Mouse (Mus musculus) midbrain, embryonic 16.5 days (tissue): ENCODE measurements around the gene Rps7. TPM values are rescaled to one million over a fixed set of nuclear protein-coding genes. Genes with fewer than 3 reads are reported as not detected.

Source experiments
- ATAC-seq: fragments of 200-750 bp; cut with Nextera tagmentation; 2 replicates; pipeline ENCODE4 v1.8.0; 2017; ENCODE audit warnings: moderate TSS enrichment
- H3K27ac ChIP-seq: fragments of 300-500 bp; sonication (generic); 2 replicates; pipeline ENCODE4 v1.5.1; 2014; ENCODE audit warnings: mild to moderate bottlenecking, low read length, mixed read lengths
- H3K27me3 ChIP-seq: fragments of 300-500 bp; sonication (generic); 2 replicates; pipeline ENCODE4 v1.6.1; 2014; ENCODE audit warnings: low read depth, low read length, mixed read lengths; ENCODE audit not compliant: control insufficient read depth, insufficient read depth
- H3K36me3 ChIP-seq: fragments of 300-500 bp; sonication (generic); 2 replicates; pipeline ENCODE4 v1.6.1; 2014; ENCODE audit warnings: mild to moderate bottlenecking, low read length, moderate library complexity, mixed read lengths; ENCODE audit not compliant: control insufficient read depth, insufficient read depth
- H3K4me1 ChIP-seq: fragments of 300-500 bp; sonication (generic); 2 replicates; pipeline ENCODE4 v1.6.1; 2014; ENCODE audit warnings: mild to moderate bottlenecking, low read length, mixed read lengths; ENCODE audit not compliant: control insufficient read depth, insufficient read depth
- H3K4me2 ChIP-seq: fragments of 300-500 bp; sonication (generic); 2 replicates; pipeline ENCODE4 v1.6.1; 2014; ENCODE audit warnings: mild to moderate bottlenecking, low read length, mixed read lengths
- H3K4me3 ChIP-seq: fragments of 300-500 bp; sonication (generic); 2 replicates; pipeline ENCODE4 v1.5.1; 2014; ENCODE audit warnings: low read depth, mild to moderate bottlenecking, low read length, moderate library complexity, mixed read lengths
- H3K9ac ChIP-seq: fragments of 300-500 bp; sonication (generic); 2 replicates; pipeline ENCODE4 v1.6.1; 2014; ENCODE audit warnings: low read depth, low read length, mixed read lengths
- H3K9me3 ChIP-seq: fragments of 300-500 bp; sonication (generic); replicated peaks from 2 replicates; pipeline ENCODE4 v1.6.1; 2014; ENCODE audit warnings: mild to moderate bottlenecking, low read length, mixed read lengths; ENCODE audit not compliant: control insufficient read depth, poor library complexity, severe bottlenecking
- WGBS: fragments of 180-500 bp; shearing (Covaris S2); extraction: QIAGEN DNeasy Blood & Tissue Kit; methylation state at CpG from one replicate; pipeline ENCODE4 v1.1.7; 2014; 5-methylcytosine and 5-hydroxymethylcytosine counted together
- polyA plus RNA-seq: library from polyadenylated mRNA; unstranded; fragments of >200 nt; fragmentation: Nextera tagmentation; extraction: Ambion mirVana; gene quantifications from 2 replicates; pipeline ENCODE4 v1.2.1, GENCODE M21; 2015

The Rps7 gene
- polyA plus RNA-seq, 1 experiment from 2014 or later: 390 TPM

- no peaks in the 10 kb centered on the region for H3K27me3 ChIP-seq
- peaks cover 2% of the 10 kb centered on the region; the same call in 1 of the 2 replicates for H3K4me1 ChIP-seq
- WGBS: 56% methylated on average over 2 of the region's 2 CpGs
- H3K4me2 ChIP-seq: no peak overlapping the region
- no peaks in the 10 kb centered on the region for H3K9me3 ChIP-seq
- H3K9ac ChIP-seq: no peak overlapping the region
- H3K27ac ChIP-seq: no peak overlapping the region
- H3K36me3 ChIP-seq: no peaks in the 10 kb centered on the region
- ATAC-seq: peak; percentile 59; the same call in 1 of the 2 replicates
- no peak overlapping the region for H3K4me3 ChIP-seq
These were observed 37.2 kb downstream of the Rps7 start for GRCm38 (mm10) chr12:28598526-28598991.

DNA sequence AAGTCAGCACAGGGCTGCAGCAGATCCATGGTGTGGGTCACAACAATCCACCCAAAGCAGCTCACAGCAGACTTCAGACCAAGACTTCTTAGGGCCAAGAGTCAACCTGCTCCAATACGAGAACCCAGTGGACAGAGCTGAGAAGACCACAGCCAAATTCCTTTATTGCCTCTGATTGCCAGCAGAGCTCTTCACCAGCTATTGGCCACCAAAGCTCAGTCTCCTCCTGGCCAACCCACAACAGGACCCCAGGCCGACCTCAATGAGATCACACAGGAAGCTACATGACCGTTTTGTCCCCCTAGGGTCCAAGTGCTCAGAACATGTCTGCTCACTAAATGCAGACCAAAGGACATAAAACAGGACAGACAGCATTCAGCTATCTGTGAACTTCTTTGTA is 37.6 kb downstream of the Rps7 start:
- peaks cover 2% of the 10 kb centered on the region; the same call in 1 of the 2 replicates for H3K4me1 ChIP-seq
- H3K9ac ChIP-seq: no peak overlapping the region
- 77% methylated on average over 3 of the region's 3 CpGs for WGBS
- H3K9me3 ChIP-seq: no peaks in the 10 kb centered on the region
- H3K27me3 ChIP-seq: no peaks in the 10 kb centered on the region
- H3K27ac ChIP-seq: no peak overlapping the region
- no peak for ATAC-seq
- no peak overlapping the region for H3K4me2 ChIP-seq
- no peaks in the 10 kb centered on the region for H3K36me3 ChIP-seq
- H3K4me3 ChIP-seq: no peak overlapping the region

DNA sequence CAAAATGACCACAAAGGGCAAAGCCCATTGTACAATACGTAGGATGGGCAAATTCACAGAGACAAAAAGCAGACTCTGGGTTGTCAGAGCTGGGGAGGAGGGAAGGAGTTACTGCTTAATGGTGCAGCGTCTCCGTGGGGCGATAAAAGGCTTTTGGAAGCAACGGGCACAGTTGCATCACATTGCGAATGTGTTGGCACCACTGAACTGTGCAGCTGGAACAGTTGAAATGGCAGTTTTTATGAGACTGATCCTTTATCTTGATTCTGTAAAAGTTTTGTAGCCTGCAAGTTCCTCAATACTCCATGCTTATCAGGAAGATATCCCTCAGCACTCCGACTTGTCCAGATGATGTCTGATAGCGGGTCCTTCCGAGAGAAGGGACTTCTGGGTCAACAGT is 38.1 kb downstream of the Rps7 start:
- no peaks in the 10 kb centered on the region for H3K36me3 ChIP-seq
- H3K4me2 ChIP-seq: no peak overlapping the region
- H3K4me1 ChIP-seq: peaks cover 2% of the 10 kb centered on the region; the same call in 1 of the 2 replicates
- H3K4me3 ChIP-seq: no peak overlapping the region
- 94% methylated on average over 9 of the region's 9 CpGs for WGBS
- no peak overlapping the region for H3K9ac ChIP-seq
- ATAC-seq: no peak
- H3K9me3 ChIP-seq: no peaks in the 10 kb centered on the region
- no peaks in the 10 kb centered on the region for H3K27me3 ChIP-seq
- no peak overlapping the region for H3K27ac ChIP-seq

DNA sequence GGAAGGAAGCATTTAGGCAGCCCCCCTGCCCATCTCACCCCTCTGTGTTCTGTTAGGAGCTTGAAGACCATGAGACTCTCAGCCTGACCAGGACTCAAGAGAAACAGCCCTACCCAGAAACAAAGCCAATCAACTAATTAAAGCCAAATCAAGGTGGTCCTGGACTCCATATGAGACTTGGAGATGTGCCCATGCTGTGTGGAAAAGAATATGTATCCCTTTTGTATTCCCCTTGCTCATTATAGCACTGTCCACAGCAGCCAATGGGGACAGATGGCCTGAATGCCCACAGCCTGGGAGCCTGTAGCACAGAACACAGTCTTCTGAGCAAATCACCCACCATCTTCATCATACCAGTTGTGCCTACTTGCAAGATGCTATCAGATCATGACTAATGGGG is 38.9 kb downstream of the Rps7 start:
- Histone ChIP-seq H3K27ac (no peak overlapping the region), H3K4me2 (no peak overlapping the region), H3K4me3 (no peak overlapping the region), H3K36me3 (no peaks in the 10 kb centered on the region), H3K9ac (no peak overlapping the region), H3K4me1 (no peaks in the 10 kb centered on the region), H3K9me3 (no peaks in the 10 kb centered on the region), H3K27me3 (no peaks in the 10 kb centered on the region)
- no peak for ATAC-seq

DNA sequence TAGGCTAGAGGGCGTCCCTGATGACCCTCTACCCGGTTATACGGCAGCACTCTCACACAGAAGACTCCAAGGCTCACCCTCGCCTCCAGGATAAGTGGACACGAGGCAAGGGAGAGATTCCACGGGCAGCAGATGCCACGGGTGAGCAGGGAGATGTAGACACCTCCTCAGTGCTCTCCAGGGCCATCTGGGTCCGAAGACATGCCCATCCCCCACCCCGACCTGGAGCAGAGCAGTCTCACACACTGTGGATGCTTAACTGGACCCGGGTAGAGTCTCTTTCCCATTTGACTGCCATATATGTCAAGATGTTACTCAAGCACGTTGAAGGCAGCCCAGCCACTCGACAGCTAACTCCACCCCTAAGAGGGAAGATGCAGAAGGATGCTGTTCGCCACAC is 45.3 kb downstream of the Rps7 start:
- no peak overlapping the region for H3K9ac ChIP-seq
- no peaks in the 10 kb centered on the region for H3K9me3 ChIP-seq
- no peak for ATAC-seq
- H3K4me2 ChIP-seq: peak overlapping the region; percentile 72
- H3K4me3 ChIP-seq: no peak overlapping the region
- no peaks in the 10 kb centered on the region for H3K27me3 ChIP-seq
- H3K36me3 ChIP-seq: no peaks in the 10 kb centered on the region
- 49% methylated on average over 13 of the region's 13 CpGs for WGBS
- H3K27ac ChIP-seq: peak overlapping the region; percentile 82
- H3K4me1 ChIP-seq: peaks cover 31% of the 10 kb centered on the region

DNA sequence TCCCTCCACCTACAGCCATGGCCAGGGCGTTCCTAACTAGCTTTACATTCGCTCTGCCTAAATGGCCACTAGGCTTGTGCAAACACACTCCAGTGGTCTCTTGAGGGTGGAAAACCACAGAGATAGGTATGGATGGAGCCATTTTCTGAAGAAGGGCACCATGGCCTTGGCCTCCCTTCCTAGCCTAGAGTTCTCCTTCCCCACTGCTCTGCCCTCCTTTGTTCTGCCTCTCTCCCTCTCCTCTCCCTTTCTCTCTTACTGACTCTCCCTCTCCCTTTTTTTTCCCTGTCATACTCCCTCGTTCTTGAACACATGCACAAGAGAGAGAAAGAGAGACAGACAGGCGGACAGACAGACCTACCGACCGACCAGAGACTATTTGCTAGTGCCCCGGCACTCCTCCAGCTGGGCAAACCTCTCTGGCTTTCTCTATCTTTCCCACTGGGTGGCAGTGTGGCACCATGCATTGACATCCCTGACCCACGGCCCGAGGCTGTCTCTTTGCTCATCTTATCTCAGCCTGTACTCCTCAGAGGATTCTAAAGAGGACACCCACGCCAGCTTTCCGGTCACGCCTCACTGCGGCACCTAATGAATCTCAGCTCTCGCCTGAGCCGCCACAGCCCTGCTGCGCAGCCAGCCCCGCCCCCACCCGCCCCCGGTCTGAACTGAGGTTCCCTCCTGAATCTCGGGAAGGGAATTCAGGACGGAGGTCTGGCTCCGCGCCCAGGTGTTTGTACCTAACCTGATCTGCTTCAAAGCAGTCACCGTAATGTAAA is 46.5 kb downstream of the Rps7 start:
- H3K9me3 ChIP-seq: no peaks in the 10 kb centered on the region
- H3K9ac ChIP-seq: peak overlapping the region; percentile 65
- no peaks in the 10 kb centered on the region for H3K27me3 ChIP-seq
- whole genome bisulfite sequencing: 8% methylated on average over 24 of the region's 24 CpGs
- ATAC-seq: peak; percentile 94
- no peaks in the 10 kb centered on the region for H3K36me3 ChIP-seq
- peaks cover 31% of the 10 kb centered on the region for H3K4me1 ChIP-seq
- peak overlapping the region; percentile 82 for H3K27ac ChIP-seq
- peak overlapping the region; percentile 72 for H3K4me2 ChIP-seq
- H3K4me3 ChIP-seq: peak overlapping the region; percentile 39

DNA sequence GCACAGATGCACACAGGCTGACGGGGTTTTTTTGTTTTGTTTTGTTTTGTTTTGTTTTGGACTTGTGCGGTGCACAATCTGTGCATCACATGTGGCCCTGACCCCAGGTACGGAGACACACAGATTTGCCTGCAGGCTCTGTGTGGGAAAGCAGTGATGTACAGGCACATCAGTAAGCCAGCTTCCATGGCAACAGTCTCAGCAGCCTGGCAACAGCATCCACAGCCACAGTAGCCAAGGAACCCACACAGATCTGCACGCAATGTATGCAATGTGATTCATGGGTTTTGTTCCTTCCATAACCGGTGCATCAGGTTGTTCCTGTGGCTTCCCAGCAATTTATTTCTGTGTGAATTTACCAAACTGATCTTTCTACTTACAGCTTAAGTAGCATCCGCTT is 47.8 kb downstream of the Rps7 start:
- no peaks in the 10 kb centered on the region for H3K36me3 ChIP-seq
- WGBS: 41% methylated on average over 6 of the region's 6 CpGs
- peaks cover 31% of the 10 kb centered on the region for H3K4me1 ChIP-seq
- peak overlapping the region; percentile 22; the same call in 1 of the 2 replicates for H3K9ac ChIP-seq
- H3K9me3 ChIP-seq: no peaks in the 10 kb centered on the region
- H3K27ac ChIP-seq: peak overlapping the region; percentile 82
- H3K4me3 ChIP-seq: no peak overlapping the region
- ATAC-seq: peak; percentile 57; the same call in 1 of the 2 replicates
- H3K27me3 ChIP-seq: no peaks in the 10 kb centered on the region
- H3K4me2 ChIP-seq: peak overlapping the region; percentile 0; the same call in 1 of the 2 replicates

GRCm38 (mm10) chr12:28584036-28584435 is 51.7 kb downstream of the Rps7 start:
- H3K36me3 ChIP-seq: no peaks in the 10 kb centered on the region
- no peaks in the 10 kb centered on the region for H3K27me3 ChIP-seq
- no peak overlapping the region for H3K4me3 ChIP-seq
- no peaks in the 10 kb centered on the region for H3K9me3 ChIP-seq
- H3K27ac ChIP-seq: no peak overlapping the region
- no peak overlapping the region for H3K4me2 ChIP-seq
- peaks cover 17% of the 10 kb centered on the region for H3K4me1 ChIP-seq
- ATAC-seq: no peak
- WGBS: 63% methylated on average over 3 of the region's 3 CpGs
- H3K9ac ChIP-seq: no peak overlapping the region

GRCm38 (mm10) chr12:28582423-28582822 is 53.3 kb downstream of the Rps7 start, which contains the start of gene Allc:
Gene Allc, minus strand, starts transcription at chr12:28582523.
- Histone ChIP-seq H3K4me3 (no peak within 1 kb of the TSS), H3K4me1 (peaks cover 3% of the 10 kb centered on the region; the same call in 1 of the 2 replicates), H3K36me3 (no peaks in the 10 kb centered on the region), H3K4me2 (no peak within 1 kb of the TSS), H3K27me3 (no peaks in the 10 kb centered on the region), H3K27ac (no peak within 1 kb of the TSS), H3K9ac (no peak within 1 kb of the TSS), H3K9me3 (no peaks in the 10 kb centered on the region)
- WGBS: 93% methylated on average over 8 of the region's 8 CpGs
- ATAC-seq: no peak
